9 mouse cellular contexts compared by ENCODE assay signal in the genomic region with DNA sequence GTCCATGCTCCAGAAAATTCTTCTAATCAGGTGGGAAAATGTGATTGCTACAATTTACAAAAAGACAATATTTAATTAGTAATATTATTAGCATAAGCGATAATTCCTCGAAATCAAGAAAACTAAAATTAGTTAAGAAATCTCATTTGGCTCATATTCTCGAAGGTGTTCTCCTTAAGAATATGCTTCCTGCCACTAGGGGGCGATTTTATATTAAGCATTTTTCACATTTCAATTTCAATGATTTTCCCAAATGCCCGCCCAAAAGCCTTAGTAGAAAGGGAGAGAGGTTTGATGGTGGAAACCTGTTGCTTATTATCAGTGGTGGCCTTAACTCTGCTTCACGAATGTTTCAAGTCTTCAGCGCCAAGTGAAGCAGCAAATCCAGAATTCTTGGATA.
A peak's percentile ranks its signal among the peaks of the same experiment; 100 is the strongest.
DNase-seq lines count a peak whose midpoint lies in the region; ATAC-seq and TF ChIP-seq lines count a peak whose summit lies in the region.
"Had no signal": no experiment of that assay in that cellular context is flagged by ENCODE, and none has a peak within 500 bp of the region (broad histone marks: within the 10 kb centered on the region; RNA-seq: fewer than 3 reads in every experiment).

No protein-coding gene starts in this region.

- H3K4me2 ChIP-seq in limb, embryonic 14.5 days (replicated peaks; ENCODE audit: low read depth, low read length, severe bottlenecking) = no peak overlapping the region
- no peak overlapping the region for H3K4me2 ChIP-seq in heart, embryonic 11.5 days
- H3K4me2 ChIP-seq: stomach, embryonic 15.5 days had no signal

- no peak overlapping the region for H3K9ac ChIP-seq in limb, embryonic 14.5 days (ENCODE audit: low read depth, low read length, severe bottlenecking)
- no peak overlapping the region for H3K9ac ChIP-seq in heart, embryonic 11.5 days (ENCODE audit: low read depth, low read length)
- H3K9ac ChIP-seq: stomach, embryonic 15.5 days had no signal

- ATAC-seq in limb, embryonic 14.5 days (ENCODE audit: low FRiP score, low read depth) = no peak
- no peak for ATAC-seq in heart, embryonic 11.5 days (replicated peaks; ENCODE audit: insufficient number of reproducible peaks, low FRiP score, low TSS enrichment)

- no peaks in the 10 kb centered on the region for H3K4me1 ChIP-seq in limb, embryonic 14.5 days (ENCODE audit: control insufficient read depth, insufficient read depth, low read length)
- no peaks in the 10 kb centered on the region for H3K4me1 ChIP-seq in limb, embryonic 10.5 days
- no peaks in the 10 kb centered on the region for H3K4me1 ChIP-seq in heart, embryonic 11.5 days (ENCODE audit: control insufficient read depth, insufficient read depth, low read length)
- H3K4me1 ChIP-seq: stomach, embryonic 15.5 days had no signal

- DNase-seq in cerebellum, adult 18-20 months = peak; percentile 16 to 44
- DNase-seq in cerebellum, adult 11-12 months = no peak
- peak; percentile 58 for DNase-seq in limb, embryonic 14.5 days (ENCODE audit: low spot score)
- DNase-seq in limb, embryonic 10.5 days (ENCODE audit: low spot score) = no peak
- DNase-seq in ZHBTc4 (ENCODE audit: low read depth, low spot score) = peak; percentile 25
- peak; percentile 10 for DNase-seq in induced T-regulatory cell, adult 2 months (ENCODE audit: low read depth)
- DNase-seq in ovary, postnatal 14 days (ENCODE audit: low spot score) = no peak

- WGBS in limb, embryonic 14.5 days = 27% methylated on average over 7 of the region's 7 CpGs
- WGBS in limb, embryonic 10.5 days = 37% methylated on average over 7 of the region's 7 CpGs
- WGBS in heart, embryonic 11.5 days (ENCODE audit: insufficient replicate concordance) = 32% methylated on average over 7 of the region's 7 CpGs

- no peak overlapping the region for H3K4me3 ChIP-seq in limb, embryonic 14.5 days (replicated peaks; ENCODE audit: low read length)
- no peak overlapping the region for H3K4me3 ChIP-seq in limb, embryonic 10.5 days
- no peak overlapping the region for H3K4me3 ChIP-seq in heart, embryonic 11.5 days (ENCODE audit: low read depth, low read length)
- H3K4me3 ChIP-seq: stomach, embryonic 15.5 days had no signal

- H3K9me3 ChIP-seq in limb, embryonic 14.5 days (ENCODE audit: control insufficient read depth, low read length) = no peaks in the 10 kb centered on the region
- H3K9me3 ChIP-seq in limb, embryonic 10.5 days (replicated peaks) = no peaks in the 10 kb centered on the region
- no peaks in the 10 kb centered on the region for H3K9me3 ChIP-seq in heart, embryonic 11.5 days (replicated peaks; ENCODE audit: control insufficient read depth, low read length)
- H3K9me3 ChIP-seq: stomach, embryonic 15.5 days had no signal

- no peaks in the 10 kb centered on the region for H3K36me3 ChIP-seq in limb, embryonic 14.5 days (ENCODE audit: control insufficient read depth, insufficient read depth, low read length)
- no peaks in the 10 kb centered on the region for H3K36me3 ChIP-seq in limb, embryonic 10.5 days
- no peaks in the 10 kb centered on the region for H3K36me3 ChIP-seq in heart, embryonic 11.5 days (ENCODE audit: control insufficient read depth, insufficient read depth, low read length)
- H3K36me3 ChIP-seq: stomach, embryonic 15.5 days had no signal

- no peak overlapping the region for H3K27ac ChIP-seq in limb, embryonic 14.5 days (replicated peaks; ENCODE audit: low read depth, low read length)
- no peak overlapping the region for H3K27ac ChIP-seq in limb, embryonic 10.5 days
- no peak overlapping the region for H3K27ac ChIP-seq in heart, embryonic 11.5 days (ENCODE audit: low read depth, low read length)
- H3K27ac ChIP-seq: stomach, embryonic 15.5 days had no signal

- TF ChIP-seq POLR2A in limb, embryonic 14.5 days (IDR thresholded peaks at IDR 0.05; ENCODE audit: borderline replicate concordance, extremely low read depth, insufficient read depth, insufficient read length) = no peak

- no peaks in the 10 kb centered on the region for H3K27me3 ChIP-seq in limb, embryonic 14.5 days (ENCODE audit: control insufficient read depth, insufficient read depth, low read length)
- H3K27me3 ChIP-seq in limb, embryonic 10.5 days (ENCODE audit: low read depth, poor library complexity, severe bottlenecking) = no peaks in the 10 kb centered on the region
- H3K27me3 ChIP-seq in heart, embryonic 11.5 days (ENCODE audit: control insufficient read depth, insufficient read depth, low read length) = no peaks in the 10 kb centered on the region
- H3K27me3 ChIP-seq: stomach, embryonic 15.5 days had no signal

Comparison
In these comparisons a context has a peak if more than half of its experiments do, and no peak if none do; other contexts are left out.
1. DNase-seq: peak in cerebellum, adult 18-20 months (2 of 2), limb, embryonic 14.5 days (single experiment), ZHBTc4 (single experiment) and induced T-regulatory cell, adult 2 months (single experiment); none in cerebellum, adult 11-12 months (single experiment), limb, embryonic 10.5 days (single experiment) and ovary, postnatal 14 days (single experiment).